In the genomic region with DNA sequence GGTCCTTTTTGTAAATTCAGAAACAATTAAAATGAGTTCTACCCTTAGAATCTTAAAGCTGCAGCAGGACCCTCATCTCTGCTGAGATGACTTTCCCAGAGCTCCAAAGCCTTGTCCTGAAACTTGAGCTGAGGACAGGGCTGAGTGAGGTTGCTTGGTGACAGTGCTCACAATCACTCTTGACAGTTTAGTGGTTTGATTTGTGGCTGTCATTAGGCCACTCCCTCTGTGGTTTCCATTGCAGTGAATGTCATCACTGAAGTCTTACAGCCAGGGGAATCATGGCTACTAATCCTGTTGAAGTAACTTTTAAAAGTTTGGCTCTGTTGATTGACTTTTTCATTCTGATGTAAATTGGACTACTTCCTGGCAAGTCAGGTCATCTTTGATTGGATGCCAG, we compare ENCODE assay signal across 30 mouse cellular contexts.
A peak's percentile ranks its signal among the peaks of the same experiment; 100 is the strongest.
DNase-seq lines count a peak whose midpoint lies in the region; ATAC-seq and TF ChIP-seq lines count a peak whose summit lies in the region.
"Had no signal": no experiment of that assay in that cellular context is flagged by ENCODE, and none has a peak within 500 bp of the region (broad histone marks: within the 10 kb centered on the region; RNA-seq: fewer than 3 reads in every experiment).

No protein-coding gene starts in this region.

- peak; percentile 64 for DNase-seq in embryo, embryonic 10 days (ENCODE audit: low spot score)
- no peak for DNase-seq in embryo, embryonic 9.5 days (ENCODE audit: extremely low spot score)
- DNase-seq in kidney, adult 8-10 months: no peak
- peak; percentile 9 for DNase-seq in midbrain, embryonic 10.5 days (ENCODE audit: low spot score)
- DNase-seq in midbrain, postnatal 0 days (ENCODE audit: low spot score): no peak
- no peak for DNase-seq in layer of hippocampus, adult 18-20 months (ENCODE audit: low spot score in 2 of 2)
- DNase-seq: adrenal gland, adult 2 months; adrenal gland, postnatal 36 days; cerebellum, adult 18-20 months; cerebellum, postnatal 10 days; forebrain, postnatal 0 days; heart, postnatal 10 days; kidney, postnatal 10 days; liver, embryonic 13.5 days; lung, adult 18-20 months; lung, postnatal 10 days; midbrain, embryonic 14.5 days; right cerebral cortex, adult 18-20 months; thymus, adult 18-20 months; thymus, postnatal 25 days had no signal

- TF ChIP-seq CTCF in midbrain, postnatal 0 days (IDR thresholded peaks at IDR 0.05): no peak

- H3K27me3 ChIP-seq in kidney, embryonic 14.5 days (ENCODE audit: control insufficient read depth, insufficient read depth, low read length): no peaks in the 10 kb centered on the region
- H3K27me3 ChIP-seq in midbrain, embryonic 10.5 days (ENCODE audit: low read depth, poor library complexity, severe bottlenecking): no peaks in the 10 kb centered on the region
- H3K27me3 ChIP-seq in midbrain, postnatal 0 days (ENCODE audit: insufficient read depth, low read length): no peaks in the 10 kb centered on the region
- H3K27me3 ChIP-seq: embryonic facial prominence, embryonic 12.5 days; heart, embryonic 13.5 days; intestine, embryonic 15.5 days; limb, embryonic 13.5 days; liver, embryonic 13.5 days had no signal

- no peak overlapping the region for H3K4me2 ChIP-seq in kidney, embryonic 14.5 days (replicated peaks; ENCODE audit: low read depth, low read length)
- no peak overlapping the region for H3K4me2 ChIP-seq in midbrain, postnatal 0 days (ENCODE audit: low read depth, low read length, poor library complexity, severe bottlenecking)
- H3K4me2 ChIP-seq: embryonic facial prominence, embryonic 12.5 days; heart, embryonic 13.5 days; intestine, embryonic 15.5 days; limb, embryonic 13.5 days; liver, embryonic 13.5 days had no signal

- no peaks in the 10 kb centered on the region for H3K4me1 ChIP-seq in kidney, embryonic 14.5 days (ENCODE audit: control insufficient read depth, insufficient read depth, low read length)
- peaks cover 2% of the 10 kb centered on the region; the same call in 1 of the 2 replicates for H3K4me1 ChIP-seq in midbrain, embryonic 10.5 days
- no peaks in the 10 kb centered on the region for H3K4me1 ChIP-seq in midbrain, postnatal 0 days (ENCODE audit: insufficient read depth, low read length)
- H3K4me1 ChIP-seq: embryonic facial prominence, embryonic 12.5 days; heart, embryonic 13.5 days; intestine, embryonic 15.5 days; limb, embryonic 13.5 days; liver, embryonic 13.5 days had no signal

- H3K4me3 ChIP-seq in kidney, embryonic 14.5 days (ENCODE audit: low read length): no peak overlapping the region
- no peak overlapping the region for H3K4me3 ChIP-seq in midbrain, embryonic 10.5 days
- no peak overlapping the region for H3K4me3 ChIP-seq in midbrain, postnatal 0 days (ENCODE audit: low read depth, low read length)
- H3K4me3 ChIP-seq: embryonic facial prominence, embryonic 12.5 days; heart, embryonic 13.5 days; intestine, embryonic 15.5 days; layer of hippocampus, adult 2 months; limb, embryonic 13.5 days; liver, embryonic 13.5 days had no signal

- ATAC-seq in kidney, embryonic 14.5 days (ENCODE audit: low FRiP score, low TSS enrichment): peak; percentile 82
- ATAC-seq in midbrain, postnatal 0 days (ENCODE audit: low FRiP score): no peak
- ATAC-seq in activated CD4-positive, CD25-positive, alpha-beta regulatory T cell, adult 4 months: no peak
- ATAC-seq: forebrain, postnatal 0 days; hindbrain, embryonic 16.5 days; intestine, embryonic 15.5 days had no signal

- no peak overlapping the region for H3K9ac ChIP-seq in kidney, embryonic 14.5 days (ENCODE audit: low read depth, low read length)
- no peak overlapping the region for H3K9ac ChIP-seq in midbrain, postnatal 0 days (replicated peaks; ENCODE audit: low read length, poor library complexity, severe bottlenecking)
- H3K9ac ChIP-seq: embryonic facial prominence, embryonic 12.5 days; forebrain, postnatal 0 days; heart, embryonic 13.5 days; intestine, embryonic 15.5 days; limb, embryonic 13.5 days; liver, embryonic 13.5 days had no signal

- no peak overlapping the region for H3K27ac ChIP-seq in kidney, embryonic 14.5 days (ENCODE audit: low read depth, low read length)
- H3K27ac ChIP-seq in midbrain, embryonic 10.5 days (replicated peaks): no peak overlapping the region
- H3K27ac ChIP-seq in midbrain, postnatal 0 days (ENCODE audit: low read depth, low read length): no peak overlapping the region
- H3K27ac ChIP-seq: embryonic facial prominence, embryonic 12.5 days; heart, embryonic 13.5 days; intestine, embryonic 15.5 days; layer of hippocampus, adult 2 months; limb, embryonic 13.5 days; liver, embryonic 13.5 days; macrophage; stomach, postnatal 0 days had no signal

- H3K9me3 ChIP-seq in kidney, embryonic 14.5 days (ENCODE audit: control insufficient read depth, low read length): no peaks in the 10 kb centered on the region
- no peaks in the 10 kb centered on the region for H3K9me3 ChIP-seq in midbrain, embryonic 10.5 days (replicated peaks)
- H3K9me3 ChIP-seq in midbrain, postnatal 0 days (ENCODE audit: low read length): no peaks in the 10 kb centered on the region
- H3K9me3 ChIP-seq: embryonic facial prominence, embryonic 12.5 days; heart, embryonic 13.5 days; intestine, embryonic 15.5 days; limb, embryonic 13.5 days; liver, embryonic 13.5 days had no signal

- H3K36me3 ChIP-seq in kidney, embryonic 14.5 days (ENCODE audit: control insufficient read depth, insufficient read depth, low read length): no peaks in the 10 kb centered on the region
- H3K36me3 ChIP-seq in midbrain, embryonic 10.5 days: no peaks in the 10 kb centered on the region
- H3K36me3 ChIP-seq in midbrain, postnatal 0 days (ENCODE audit: insufficient read depth, low read length): no peaks in the 10 kb centered on the region
- H3K36me3 ChIP-seq: embryonic facial prominence, embryonic 12.5 days; heart, embryonic 13.5 days; intestine, embryonic 15.5 days; limb, embryonic 13.5 days; liver, embryonic 13.5 days had no signal

Comparison
In these comparisons a context has a peak if more than half of its experiments do, and no peak if none do; other contexts are left out.
1. DNase-seq: peak in embryo, embryonic 10 days (single experiment) and midbrain, embryonic 10.5 days (single experiment); none in embryo, embryonic 9.5 days (single experiment), kidney, adult 8-10 months (0 of 2), midbrain, postnatal 0 days (single experiment) and layer of hippocampus, adult 18-20 months (0 of 2).